Mouse (Mus musculus): ENCODE measurements around the gene Hpgd. TPM values are rescaled to one million over a fixed set of nuclear protein-coding genes. Genes with fewer than 3 reads are reported as not detected.

Gene Hpgd
- total RNA-seq, 2 experiments from 2014 or later: 2.5 to 2.6 TPM

DNA sequence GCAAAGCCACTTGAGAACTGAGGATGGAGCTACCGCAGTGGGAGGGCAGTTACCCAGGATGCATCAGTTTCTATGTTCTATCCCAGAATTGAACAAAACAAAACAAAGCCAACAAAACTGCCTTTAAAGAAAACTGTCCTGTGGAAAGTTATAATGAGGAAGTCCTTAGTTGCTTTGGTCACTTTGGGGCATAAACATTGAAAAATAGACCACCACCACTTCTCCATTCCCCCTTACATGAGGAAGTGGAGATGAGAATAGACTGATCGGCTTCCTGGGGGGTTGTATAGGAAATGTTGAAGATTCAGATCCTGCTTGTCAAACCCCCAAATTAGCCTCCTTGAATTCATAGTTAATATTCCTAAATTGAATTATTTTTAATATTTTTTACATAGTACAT is 19.2 kb downstream of the Hpgd start:
- no peak for DNase-seq
- intact Hi-C loops (cut with DNase I; ENCODE audit: low total_unique reads): no loop called here

DNA sequence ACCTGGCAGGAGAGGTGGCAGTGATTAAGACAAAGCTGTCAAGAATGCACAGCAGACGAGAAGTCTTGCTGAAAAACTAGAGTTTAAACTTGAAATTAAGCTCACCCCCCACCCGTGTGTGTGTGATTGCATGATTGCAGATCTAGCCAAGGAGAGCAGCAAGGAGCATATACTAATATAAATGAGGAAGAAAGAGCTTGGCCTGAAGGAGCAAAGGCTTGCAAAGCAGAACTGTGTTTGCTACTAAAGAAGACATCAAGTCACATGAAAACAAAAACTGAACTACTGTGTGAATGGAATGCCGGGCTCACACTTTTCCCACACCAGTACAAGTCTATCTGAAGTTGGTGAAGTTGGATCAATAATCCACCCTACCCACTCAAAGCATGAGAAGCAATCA is 20.8 kb downstream of the Hpgd start:
- intact Hi-C loops (cut with DNase I; ENCODE audit: low total_unique reads): no loop called here
- DNase-seq: no peak

GRCm38 (mm10) chr8:56323276-56323675 is 28.9 kb downstream of the Hpgd start:
- DNase-seq: no peak

DNA sequence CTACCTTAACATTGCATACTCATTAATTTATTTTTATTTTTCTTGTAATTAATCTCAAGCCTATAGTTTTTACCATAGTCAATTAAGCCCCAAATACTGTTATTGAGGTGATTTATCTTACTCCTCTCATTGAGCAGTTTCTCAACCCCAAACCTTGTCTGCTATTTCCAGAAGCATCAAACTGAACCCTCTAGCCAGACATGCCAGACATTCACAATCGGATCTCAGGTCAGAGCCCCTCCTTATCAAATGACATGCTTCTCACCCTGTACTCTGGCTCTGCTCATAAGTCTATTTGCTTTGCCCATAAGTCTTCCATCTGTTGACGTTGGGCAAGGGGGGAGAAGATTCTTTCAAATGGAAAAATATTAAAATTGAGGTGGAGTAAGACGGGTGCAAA is 33.3 kb downstream of the Hpgd start:
- no peak for DNase-seq
- intact Hi-C loops (cut with DNase I; ENCODE audit: low total_unique reads): no loop called here

More at GRCm38 (mm10) chr8:56323276-56323675, 28.9 kb downstream of the Hpgd start:
- intact Hi-C loops (cut with DNase I; ENCODE audit: low total_unique reads): no loop called here

DNA sequence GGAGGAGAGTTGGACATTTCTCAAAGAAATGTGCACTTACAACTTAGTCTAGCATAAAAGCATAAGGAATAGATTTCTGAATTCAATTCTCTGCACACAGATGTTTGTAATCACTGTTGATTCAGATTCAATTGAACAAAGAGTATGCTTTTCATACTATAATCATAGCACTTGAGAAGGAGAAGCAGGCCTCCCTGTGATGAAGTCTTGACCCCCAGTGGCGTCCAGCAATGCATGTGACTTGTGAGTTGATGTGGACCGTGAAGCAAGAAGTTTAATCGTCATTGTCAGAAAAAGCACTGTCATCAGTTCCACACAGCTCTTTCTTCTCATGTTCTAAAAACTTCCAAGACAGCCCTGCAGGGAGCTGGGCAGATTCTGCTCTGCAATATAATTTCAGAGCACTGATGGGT is 33.8 kb downstream of the Hpgd start:
- intact Hi-C loops (cut with DNase I; ENCODE audit: low total_unique reads): no loop called here
- DNase-seq: no peak

DNA sequence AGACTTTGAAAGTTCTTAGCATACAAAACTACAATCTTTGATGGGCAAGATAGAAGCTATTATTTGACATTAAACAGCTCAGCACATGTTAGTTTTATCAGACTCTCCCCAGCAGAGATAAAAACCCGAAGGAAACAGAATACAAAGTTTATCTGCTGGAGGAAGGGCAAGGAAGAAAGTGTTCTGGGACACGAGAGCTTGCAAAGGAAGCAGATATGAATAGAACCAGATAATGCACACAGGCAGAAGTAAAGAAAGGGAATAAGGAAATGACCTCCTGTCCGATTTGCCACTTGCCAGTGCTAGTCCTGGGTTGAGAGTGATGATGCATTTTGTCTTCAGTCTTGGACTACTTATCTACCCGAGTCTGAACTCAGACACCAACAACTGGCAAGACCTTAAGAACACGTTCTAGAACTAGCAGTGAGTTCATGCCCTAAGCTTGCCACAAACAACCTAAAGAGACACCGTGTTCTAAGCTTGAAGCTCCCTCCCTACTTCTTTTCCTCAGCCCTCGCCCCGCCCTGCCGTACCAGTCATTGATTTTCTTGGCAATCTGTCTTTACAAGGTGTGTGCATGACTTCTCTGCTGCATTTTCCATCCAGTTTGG is 41.1 kb downstream of the Hpgd start:
- DNase-seq: no peak
- intact Hi-C loops (cut with DNase I; ENCODE audit: low total_unique reads): no loop called here

GRCm38 (mm10) chr8:56336771-56337170 is 42.4 kb downstream of the Hpgd start:
- DNase-seq: no peak
- intact Hi-C loops (cut with DNase I; ENCODE audit: low total_unique reads): no loop called here

DNA sequence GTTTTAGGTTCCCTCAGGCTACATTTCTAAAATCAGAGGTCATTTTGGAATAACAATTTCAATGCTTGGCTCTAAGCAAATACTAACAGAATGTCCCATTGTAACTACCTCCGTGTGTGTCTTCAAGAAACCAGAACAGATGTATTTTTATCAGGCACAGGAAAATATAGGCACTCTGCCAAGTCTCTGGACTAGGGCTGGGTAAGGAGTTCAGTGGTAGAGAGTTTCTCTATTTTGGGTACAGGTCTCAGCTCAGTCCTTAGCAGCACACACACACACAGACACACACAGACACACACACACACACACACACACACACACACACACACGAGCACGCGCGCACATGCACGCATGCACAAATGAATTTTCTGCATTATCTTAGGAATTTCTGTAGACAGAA is 49.1 kb downstream of the Hpgd start:
- DNase-seq: no peak
- intact Hi-C loops (cut with DNase I; ENCODE audit: low total_unique reads): no loop called here

DNA sequence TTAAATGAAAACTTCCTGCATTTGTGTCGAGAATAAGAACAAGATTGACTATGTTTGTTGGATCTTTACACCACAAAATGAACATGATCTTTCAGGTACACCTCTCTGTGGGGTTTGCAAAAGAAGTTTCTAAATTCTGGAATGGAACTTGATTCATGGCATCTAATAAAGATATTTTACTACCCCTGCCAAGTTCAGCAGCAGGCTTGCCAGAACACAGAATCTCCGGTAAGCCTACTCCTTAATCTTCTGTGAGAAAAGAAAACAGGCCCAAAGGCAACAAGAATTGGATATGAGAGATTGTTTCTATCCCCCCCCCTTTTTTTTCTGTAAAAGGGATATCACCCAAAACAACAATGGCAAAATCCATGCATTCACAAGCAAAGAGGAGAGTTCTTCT is 49.6 kb downstream of the Hpgd start:
- intact Hi-C loops (cut with DNase I; ENCODE audit: low total_unique reads): no loop called here
- no peak for DNase-seq

DNA sequence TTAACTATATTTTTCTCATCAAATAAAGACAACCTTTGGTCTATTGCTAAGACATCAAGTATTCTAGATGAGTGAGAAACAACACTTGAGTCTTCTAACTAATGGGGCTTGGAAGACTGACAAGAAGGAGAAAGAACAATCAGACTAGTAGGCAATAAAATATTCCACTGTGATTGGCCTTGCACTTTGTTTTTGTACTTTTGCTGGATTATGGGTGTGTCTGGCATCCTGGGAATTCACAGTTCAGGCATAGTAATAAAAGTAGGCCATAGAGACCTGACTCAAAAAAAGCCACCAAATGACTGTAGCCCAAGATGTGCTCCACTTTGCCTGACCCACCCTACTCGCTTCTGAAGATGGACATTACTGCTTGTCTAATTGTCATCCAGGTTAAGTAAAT is 50.0 kb downstream of the Hpgd start:
- intact Hi-C loops (cut with DNase I; ENCODE audit: low total_unique reads): no loop called here
- no peak for DNase-seq

GRCm38 (mm10) chr8:56345641-56346420 is 51.4 kb downstream of the Hpgd start:
- DNase-seq: no peak
- intact Hi-C loops (cut with DNase I; ENCODE audit: low total_unique reads): no loop called here

GRCm38 (mm10) chr8:56363180-56363579 is 68.8 kb downstream of the Hpgd start:
- intact Hi-C loops (cut with DNase I; ENCODE audit: low total_unique reads): no loop called here
- DNase-seq: no peak

All from gastrocnemius, postnatal 14 days (tissue).